Mouse (Mus musculus) ES-E14 (cell line): ENCODE measurements around the gene Tldc2. TPM values are rescaled to one million over a fixed set of nuclear protein-coding genes. Genes with fewer than 3 reads are reported as not detected.

Experiments
- DNase-seq: peaks from one replicate; pipeline ENCODE4 v3.0.0-alpha.2; 2013; ENCODE audit warnings: low read depth, low spot score
- H3K27ac ChIP-seq: 2 replicates; pipeline ENCODE4 v1.5.1; 2012; ENCODE audit warnings: low read depth, mild to moderate bottlenecking, low read length, moderate library complexity, mixed read lengths; ENCODE audit not compliant: poor library complexity, insufficient read depth, severe bottlenecking
- H3K36me3 ChIP-seq: 2 replicates; pipeline ENCODE4 v1.6.1; 2012; ENCODE audit warnings: mild to moderate bottlenecking, low read length, moderate library complexity, mixed read lengths; ENCODE audit not compliant: control insufficient read depth, poor library complexity, insufficient read depth, severe bottlenecking
- H3K4me1 ChIP-seq, 2 experiments: fragments of 150-350 bp in 1 of 2; sonication (generic) in 1 of 2; 2 replicates each; pipeline ENCODE4 v1.6.1; 2012; ENCODE audit warnings: low read length in 2 of 2, mild to moderate bottlenecking in 1 of 2, mixed read lengths in 1 of 2; ENCODE audit not compliant: control insufficient read depth in 2 of 2, insufficient read depth in 2 of 2, poor library complexity in 1 of 2
- H3K4me3 ChIP-seq, 2 experiments: fragments of 150-350 bp in 1 of 2; sonication (generic) in 1 of 2; 2 replicates each; pipeline ENCODE4 v1.5.1; 2012; ENCODE audit warnings: low read length in 2 of 2, low read depth in 1 of 2, mild to moderate bottlenecking in 1 of 2, mixed read lengths in 1 of 2; ENCODE audit not compliant: insufficient read depth in 1 of 2, poor library complexity in 1 of 2, severe bottlenecking in 1 of 2
- H3K9ac ChIP-seq: 2 replicates; pipeline ENCODE4 v1.6.1; 2012; ENCODE audit warnings: low read depth, mild to moderate bottlenecking, low read length, mixed read lengths; ENCODE audit not compliant: poor library complexity, insufficient read depth, severe bottlenecking
- H3K9me3 ChIP-seq: fragments of 150-350 bp; sonication (generic); 2 replicates; pipeline ENCODE4 v1.6.1; 2012; ENCODE audit warnings: low read depth, mild to moderate bottlenecking, low read length; ENCODE audit not compliant: control insufficient read depth, insufficient read depth
- CHD2 ChIP-seq: IDR thresholded peaks from 2 replicates; pipeline ENCODE4 v1.6.1; 2014; ENCODE audit warnings: mild to moderate bottlenecking, low read depth, low read length, inconsistent platforms
- HCFC1 ChIP-seq: IDR thresholded peaks from 2 replicates; pipeline ENCODE4 v1.6.1; 2012; ENCODE audit warnings: low read length, inconsistent platforms, borderline replicate concordance; ENCODE audit not compliant: insufficient read depth
- MAFK ChIP-seq: IDR thresholded peaks from 2 replicates; pipeline ENCODE4 v1.6.1; 2014; ENCODE audit warnings: mild to moderate bottlenecking, low read depth, low read length, inconsistent platforms; ENCODE audit not compliant: insufficient read depth
- ZC3H11A ChIP-seq: IDR thresholded peaks from 2 replicates; pipeline ENCODE4 v1.6.1; 2012; ENCODE audit warnings: low read depth, mild to moderate bottlenecking, inconsistent platforms, low read length, borderline replicate concordance
- ZNF384 ChIP-seq: IDR thresholded peaks from 2 replicates; pipeline ENCODE4 v1.6.1; 2012; ENCODE audit warnings: low read depth, low read length, inconsistent platforms
- in situ Hi-C, 2 experiments: fragments of 600-800 bp; cut with MboI; formaldehyde crosslinking; loops; one replicate each; pipeline ENCODE4 v1.15.1; 2025; ENCODE audit warnings: low sequenced_read_pairs in 2 of 2, inconsistent platforms in 1 of 2; ENCODE audit not compliant: unreplicated experiment in 2 of 2
- total RNA-seq: library from RNA; depleted of rRNA; stranded (reverse); fragments of 300-350 nt; gene quantifications from 2 replicates; pipeline ENCODE4 v1.2.3, GENCODE M21; 2012

Gene Tldc2
- total RNA-seq, 1 experiment = not detected

- Histone ChIP-seq H3K9me3 (no peaks in the 10 kb centered on the region), H3K9ac (no peak overlapping the region), H3K27ac (no peak overlapping the region), H3K36me3 (no peaks in the 10 kb centered on the region), H3K4me1 (peaks cover 2 to 16% of the 10 kb centered on the region in 2 experiments; a peak in 2 of 4 replicates), H3K4me3 (no peak overlapping the region)
- in situ Hi-C loops = no loop called here
- TF ChIP-seq HCFC1 (no peak), CHD2 (no peak), MAFK (no peak), ZC3H11A (no peak), ZNF384 (no peak)
- DNase-seq = no peak
These were observed 26.1 kb upstream of the Tldc2 start for GRCm38 (mm10) chr2:157060557-157061305.

GRCm38 (mm10) chr2:157063241-157063700, 23.6 kb upstream of the Tldc2 start:
- Histone ChIP-seq H3K9ac (no peak overlapping the region), H3K27ac (no peak overlapping the region), H3K4me1 (peaks cover 0 to 5% of the 10 kb centered on the region in 2 experiments; a peak in 1 of 4 replicates), H3K36me3 (no peaks in the 10 kb centered on the region), H3K9me3 (no peaks in the 10 kb centered on the region), H3K4me3 (no peak overlapping the region)
- TF ChIP-seq CHD2 (no peak), HCFC1 (no peak), ZNF384 (no peak), ZC3H11A (no peak), MAFK (no peak)
- no peak for DNase-seq
- in situ Hi-C loops = no loop called here

- Histone ChIP-seq H3K9me3 (no peaks in the 10 kb centered on the region), H3K36me3 (no peaks in the 10 kb centered on the region), H3K9ac (no peak overlapping the region), H3K4me3 (no peak overlapping the region), H3K27ac (no peak overlapping the region), H3K4me1 (peaks cover 0 to 5% of the 10 kb centered on the region in 2 experiments; a peak in 1 of 4 replicates)
- TF ChIP-seq MAFK (no peak), HCFC1 (no peak)
- DNase-seq = no peak
- in situ Hi-C loops = no loop called here
These were observed 22.7 kb upstream of the Tldc2 start for GRCm38 (mm10) chr2:157064136-157064535.

- TF ChIP-seq ZC3H11A = no peak
- no peak for TF ChIP-seq ZNF384
- no peak for TF ChIP-seq CHD2
- TF ChIP-seq HCFC1 = no peak
- no peak for TF ChIP-seq MAFK
- Histone ChIP-seq H3K4me1 (0 out of 4 replicates have a peak, but pooled peaks cover 0 to under 1% of the 10 kb centered on the region in 2 experiments), H3K27ac (no peak overlapping the region), H3K9me3 (no peaks in the 10 kb centered on the region), H3K9ac (no peak overlapping the region), H3K36me3 (no peaks in the 10 kb centered on the region), H3K4me3 (no peak overlapping the region)
- in situ Hi-C loops = no loop called here
- DNase-seq = no peak
These were observed 21.6 kb upstream of the Tldc2 start for GRCm38 (mm10) chr2:157064978-157065878.
